Mouse (Mus musculus) right cerebral cortex, adult 18-20 months (tissue): ENCODE measurements at regions not wholly inside any gene's neighbourhood (a gene's known extent, or its start where the extent isn't known, plus 50 kb on each side); places are given as distances from the start of the nearest gene placed in this dataset.

Experiments
- DNase-seq: peaks from one replicate; pipeline ENCODE4 v3.0.0; 2022; ENCODE audit warnings: mixed read lengths

DNA sequence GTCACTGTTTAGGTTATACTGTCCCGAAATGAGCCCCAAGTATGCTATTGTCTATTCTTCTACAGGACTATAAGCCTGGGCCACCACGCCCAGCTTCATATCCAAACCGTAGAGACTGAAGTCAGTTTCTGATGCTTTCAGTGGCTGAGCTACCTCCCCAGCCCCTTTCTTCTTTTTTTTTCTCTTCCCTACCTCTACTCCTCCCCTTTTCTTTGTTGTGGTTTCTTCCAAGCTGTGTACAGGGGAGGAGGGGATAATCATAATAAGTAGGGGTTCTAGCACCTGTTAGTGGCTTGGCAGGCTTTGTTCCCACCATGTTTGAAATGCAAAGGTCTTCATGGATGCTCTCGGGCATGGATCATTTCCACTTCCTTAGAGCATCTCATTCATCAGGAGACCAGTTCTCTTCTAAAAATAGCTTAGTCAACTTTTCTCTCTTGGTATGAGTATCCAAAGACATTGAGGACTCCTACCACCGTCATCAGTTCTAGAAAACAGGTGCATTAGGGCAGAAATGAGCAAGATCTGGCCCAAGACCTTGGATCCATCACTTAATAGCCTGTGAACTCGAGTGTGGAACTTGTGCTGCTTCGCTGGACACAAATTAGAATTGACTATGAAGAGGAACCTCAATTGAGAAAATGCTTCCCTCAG is 1383.5 kb downstream of the Gsdmc2 start:
- DNase-seq = no peak

DNA sequence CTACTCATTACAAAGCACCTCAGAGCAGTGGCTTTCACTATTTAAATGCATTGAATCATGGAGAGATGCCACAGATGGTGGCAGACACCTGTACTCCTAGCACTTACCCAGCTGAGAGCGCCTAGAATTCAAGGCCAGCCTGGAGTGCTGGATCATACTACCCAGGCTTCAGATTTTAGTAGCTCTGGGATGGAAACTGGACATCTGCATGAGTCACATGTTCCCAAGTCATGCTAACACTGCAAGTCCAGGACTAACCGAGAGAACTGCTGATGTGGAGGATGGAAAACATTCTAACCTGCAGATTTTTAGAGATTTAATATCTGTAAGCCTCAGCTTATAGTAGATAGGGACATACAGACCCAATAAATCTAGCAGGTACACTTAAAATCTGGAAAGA is 1384.3 kb downstream of the Gsdmc2 start:
- no peak for DNase-seq

DNA sequence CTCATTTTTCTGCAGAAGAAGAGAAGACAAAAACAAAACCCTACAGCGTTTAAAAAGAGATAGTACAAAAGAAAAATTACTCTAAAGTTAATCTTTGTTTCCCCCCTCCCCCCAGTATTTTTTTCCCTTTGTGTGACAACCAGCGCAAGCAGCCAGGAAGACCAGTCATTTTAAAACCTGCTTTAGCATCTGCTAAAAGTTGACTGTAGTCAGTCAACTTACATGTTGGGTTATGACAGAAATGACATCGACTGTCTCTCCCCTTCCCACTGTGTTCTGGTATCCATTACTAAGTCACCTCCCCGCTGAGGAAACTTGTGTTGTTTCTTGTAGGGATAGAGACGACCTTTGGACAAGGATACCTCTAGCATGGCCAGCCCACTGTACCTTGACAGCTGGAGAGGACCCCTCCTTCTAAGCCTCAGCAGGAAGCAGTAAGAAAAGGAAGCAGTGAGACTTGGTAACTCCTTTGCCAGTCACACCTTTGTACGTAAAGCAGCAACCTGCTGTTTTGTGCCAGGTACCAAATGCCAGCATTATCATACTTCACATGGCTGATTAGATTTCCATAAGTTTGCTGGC is 1384.9 kb downstream of the Gsdmc2 start:
- no peak for DNase-seq

DNA sequence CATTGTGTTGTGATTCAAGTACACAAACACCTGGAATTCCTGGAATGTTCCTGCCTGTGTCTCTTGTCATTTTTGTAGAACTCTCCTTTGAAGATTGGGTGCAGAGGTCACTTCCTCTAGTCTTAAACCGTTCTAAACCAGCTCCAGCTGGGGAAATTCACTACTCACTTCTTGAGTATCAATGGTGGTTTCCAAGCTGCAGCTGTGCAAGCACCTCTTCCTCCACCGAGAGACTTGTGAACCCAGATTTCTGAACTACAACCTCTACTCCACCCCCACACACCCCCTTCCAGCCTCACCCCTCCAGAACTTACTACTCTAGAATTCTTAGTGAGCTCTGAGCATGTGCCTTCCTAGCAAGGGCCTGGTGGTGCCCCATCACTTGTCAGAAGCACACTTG is 1387.0 kb downstream of the Gsdmc2 start:
- no peak for DNase-seq

DNA sequence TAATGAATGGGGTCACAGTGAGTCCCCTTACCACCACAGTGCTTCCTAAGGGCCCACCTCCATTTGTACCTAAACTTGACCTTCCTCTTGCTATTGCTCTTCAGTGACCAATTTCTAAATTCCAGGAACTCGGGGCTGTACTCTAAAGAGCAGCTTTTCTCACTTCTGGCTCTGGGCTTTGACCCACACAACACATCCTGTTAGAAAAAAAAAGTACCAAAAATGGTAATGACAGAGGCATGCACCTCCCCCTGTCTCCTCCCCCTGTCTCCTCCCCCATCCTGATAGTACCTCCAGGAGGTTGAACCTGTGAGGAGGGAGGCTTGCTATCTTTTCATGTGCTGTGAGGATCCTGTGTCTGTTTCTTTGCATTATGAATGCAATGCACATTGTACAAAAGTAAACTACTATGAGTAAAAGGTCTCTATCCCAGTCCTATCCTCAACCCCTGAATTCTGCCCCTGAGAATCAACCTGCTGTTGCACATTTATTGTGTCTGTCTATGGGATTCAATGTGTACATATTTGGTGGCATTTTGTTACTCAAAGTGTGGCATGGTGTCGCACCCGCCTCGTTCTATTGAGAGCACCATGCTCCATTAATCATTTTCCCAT is 1387.8 kb downstream of the Gsdmc2 start:
- DNase-seq = no peak

DNA sequence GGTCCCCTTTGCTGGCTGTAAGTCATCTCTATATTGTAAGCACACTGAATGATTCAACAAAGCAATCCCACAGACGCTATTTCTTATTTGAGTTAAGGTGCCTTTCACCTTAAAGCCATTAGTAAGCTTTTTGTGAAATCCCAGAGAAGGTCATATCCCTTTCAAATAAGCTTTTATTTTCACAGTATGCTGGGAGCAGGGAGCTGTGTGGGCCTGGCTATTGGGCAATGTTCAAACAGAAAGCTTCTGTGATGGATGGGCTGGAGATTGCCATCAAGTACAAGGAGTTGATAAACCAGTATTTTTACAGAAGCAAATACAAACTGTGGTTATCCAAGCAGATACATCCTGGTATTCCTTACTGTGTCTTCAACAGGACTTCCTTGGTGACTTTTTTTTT is 1389.0 kb downstream of the Gsdmc2 start:
- DNase-seq = no peak

DNA sequence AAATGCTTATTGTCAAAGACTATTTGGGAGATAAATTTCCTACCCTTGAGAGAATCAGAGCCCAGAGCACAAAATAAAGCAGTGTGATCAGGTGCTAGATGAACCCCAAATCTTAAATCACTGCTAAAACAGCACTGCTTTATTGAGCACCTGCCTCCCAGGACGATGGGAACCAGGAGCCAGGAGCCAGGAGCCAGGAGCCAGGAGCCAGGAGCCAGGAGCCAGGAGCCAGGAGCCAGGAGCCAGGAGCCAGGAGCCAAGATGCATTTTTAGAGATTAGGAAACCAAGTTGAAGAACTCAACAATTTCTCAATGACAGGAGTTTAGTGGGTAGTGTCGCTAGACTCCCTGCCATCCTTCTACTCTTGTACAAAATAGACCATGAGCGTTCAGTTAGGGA is 1396.9 kb downstream of the Gsdmc2 start:
- no peak for DNase-seq

DNA sequence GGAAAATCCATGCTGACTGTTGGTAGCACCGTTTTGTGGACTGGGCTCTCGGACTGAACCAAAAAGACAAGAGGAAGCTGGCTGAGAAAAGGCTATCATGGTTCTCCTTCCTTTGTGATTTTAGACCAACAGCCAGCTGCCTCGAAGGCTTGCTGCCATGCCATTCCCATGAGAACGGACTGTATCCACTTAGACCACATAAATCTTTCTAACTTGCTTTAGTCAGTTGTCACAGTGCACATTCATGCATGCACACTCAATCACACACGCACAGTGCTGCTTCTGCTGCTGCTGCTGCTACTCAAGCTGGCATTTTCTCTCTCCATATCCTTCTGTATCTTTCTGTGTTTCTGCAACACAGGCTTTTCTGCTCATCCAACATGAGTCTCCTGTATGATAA is 1405.8 kb downstream of the Gsdmc2 start:
- no peak for DNase-seq

DNA sequence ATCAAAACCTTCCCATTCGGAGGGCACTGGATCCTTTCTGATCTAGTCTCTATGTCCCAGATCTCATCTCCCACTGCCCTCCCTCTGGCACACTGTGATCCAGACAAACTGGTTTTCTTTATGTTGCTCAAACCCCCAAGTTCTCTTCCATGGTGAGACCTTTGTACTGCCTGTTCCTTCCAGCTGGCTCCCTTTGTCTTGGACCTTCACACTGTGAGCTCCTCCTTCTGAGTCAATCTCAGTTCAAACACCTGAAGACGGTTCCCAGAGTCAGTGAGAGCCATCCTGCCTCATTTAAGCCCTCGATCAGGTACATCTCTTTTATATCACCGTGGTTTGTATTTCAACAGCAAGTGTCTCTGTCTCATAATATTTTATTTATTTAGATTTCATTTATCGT is 1408.3 kb downstream of the Gsdmc2 start:
- DNase-seq = no peak

DNA sequence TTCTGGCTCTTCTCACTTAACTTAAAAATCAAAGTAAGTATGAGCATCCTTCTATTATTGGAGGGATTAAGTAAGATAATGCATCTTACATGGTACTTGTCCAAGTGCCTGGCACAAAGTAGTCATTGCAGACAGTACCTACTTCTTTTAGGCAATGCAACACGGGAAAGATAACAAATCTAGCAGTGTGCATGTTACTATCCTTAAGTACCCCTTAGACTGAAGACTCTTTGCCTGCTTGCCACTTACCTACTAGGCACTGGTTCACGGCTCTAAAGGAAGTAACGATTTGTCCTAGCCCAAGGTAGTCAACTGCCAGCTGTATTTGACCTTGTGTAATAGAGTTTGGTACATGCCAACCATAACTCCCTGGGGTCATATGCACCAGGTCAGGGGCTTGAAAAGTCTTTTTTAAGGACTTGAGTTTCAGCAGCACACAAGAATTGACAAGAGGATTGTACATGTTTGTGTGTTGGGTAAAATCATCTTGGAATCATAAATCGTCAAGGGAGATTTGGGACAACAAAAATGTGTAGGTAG is 1409.8 kb downstream of the Gsdmc2 start:
- no peak for DNase-seq

DNA sequence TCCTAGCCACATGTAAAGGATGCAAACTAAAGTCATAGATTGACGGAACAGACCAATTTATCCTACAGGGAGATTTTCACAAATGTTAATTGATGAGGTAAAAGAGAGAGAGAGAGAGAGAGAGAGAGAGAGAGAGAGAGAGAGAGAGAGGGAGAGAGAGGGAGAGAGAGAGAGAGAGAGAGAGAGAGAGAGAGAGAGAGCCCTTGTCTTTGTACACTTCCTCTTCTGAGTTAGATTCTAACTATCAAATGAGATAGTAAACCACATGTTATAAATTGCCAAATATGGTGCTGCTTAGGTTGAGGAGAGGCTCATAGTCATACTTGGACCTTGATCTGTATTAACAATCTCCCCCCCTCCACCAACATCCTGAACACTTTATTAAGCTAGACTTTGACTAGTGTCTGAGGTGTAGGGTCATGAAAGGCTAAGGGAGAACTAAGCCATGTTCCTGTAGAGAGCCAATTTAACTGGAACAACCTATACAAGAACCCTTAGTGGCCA is 1412.2 kb downstream of the Gsdmc2 start:
- no peak for DNase-seq

DNA sequence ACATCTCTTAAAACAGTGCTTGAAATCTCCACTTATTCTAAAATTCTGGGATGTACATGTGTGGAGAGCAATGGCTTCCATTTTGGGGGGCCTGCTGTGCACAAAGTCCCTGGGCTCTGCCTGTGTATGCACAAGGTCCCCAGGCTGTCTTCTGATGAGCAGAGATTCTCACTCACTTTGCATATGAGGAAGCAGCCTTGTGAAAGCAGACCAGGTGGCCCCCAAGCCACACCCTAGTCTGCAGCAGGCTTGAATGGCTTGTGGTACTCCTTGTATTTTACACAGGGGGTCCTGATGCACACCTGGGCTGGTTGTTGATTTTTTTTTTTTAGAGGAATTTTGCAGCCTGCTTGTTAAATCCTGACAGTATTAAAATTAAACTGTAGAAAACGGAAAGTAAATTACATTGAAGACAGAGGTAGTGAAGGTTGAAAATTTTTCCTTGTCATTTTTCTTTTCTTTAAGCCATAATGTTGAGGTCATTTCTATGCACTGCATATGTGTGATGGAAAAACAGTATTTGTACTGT is 1413.8 kb downstream of the Gsdmc2 start:
- DNase-seq = no peak

DNA sequence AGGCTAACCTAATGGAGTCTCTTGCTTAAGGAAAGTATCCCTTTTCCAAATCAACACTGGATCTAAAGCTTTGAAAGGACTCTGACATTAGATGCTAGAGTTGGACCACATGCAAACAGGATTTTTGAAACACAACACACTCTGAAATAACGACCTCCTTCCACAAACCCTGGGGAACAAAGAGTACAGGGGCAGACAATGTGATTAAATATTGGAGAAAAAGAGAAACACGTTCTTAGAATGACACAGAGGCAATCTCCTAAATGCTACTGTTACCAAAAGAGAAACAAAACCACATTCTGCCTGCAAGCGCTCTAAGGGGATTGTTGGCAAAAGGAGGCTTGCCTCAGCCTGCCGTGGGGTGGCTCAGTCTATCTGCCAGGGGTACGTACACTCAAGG is 1422.0 kb downstream of the Gsdmc2 start:
- DNase-seq = no peak

DNA sequence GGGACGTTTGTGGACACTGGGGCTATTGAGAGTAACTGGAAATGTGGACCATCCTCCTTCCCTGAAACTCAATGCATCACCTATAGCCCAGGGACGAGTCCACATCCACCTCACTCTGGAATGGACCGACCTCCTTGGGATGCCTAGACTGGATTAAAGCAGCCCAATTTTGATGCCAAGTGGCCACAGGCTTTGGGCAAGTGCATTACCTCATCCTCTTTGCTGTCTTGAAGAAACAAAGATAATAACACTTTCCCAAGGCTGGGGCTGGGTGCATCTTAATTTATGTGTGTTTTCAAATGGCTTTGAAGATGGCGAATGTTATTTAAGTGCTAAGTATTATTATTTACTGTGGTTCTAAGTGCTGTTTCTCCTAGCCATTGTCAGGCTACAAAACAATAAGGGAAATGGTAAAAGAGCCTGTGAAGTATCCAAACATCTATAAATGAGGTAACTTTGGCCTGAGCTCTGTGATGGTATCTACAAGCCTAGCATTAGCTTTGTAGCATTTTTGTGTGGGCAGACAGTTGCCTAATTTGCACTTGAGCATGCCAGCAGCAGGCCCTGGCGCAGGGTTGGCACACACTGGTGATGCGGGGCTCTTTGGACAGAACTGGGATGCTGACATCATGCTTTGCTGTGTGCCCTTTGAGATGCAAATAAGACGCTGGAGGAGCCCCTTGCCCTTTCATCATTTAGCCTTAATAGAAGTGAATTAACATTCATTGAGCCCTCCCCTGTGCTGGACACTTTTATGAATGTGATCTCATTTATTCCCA is 1423.7 kb downstream of the Gsdmc2 start:
- no peak for DNase-seq

DNA sequence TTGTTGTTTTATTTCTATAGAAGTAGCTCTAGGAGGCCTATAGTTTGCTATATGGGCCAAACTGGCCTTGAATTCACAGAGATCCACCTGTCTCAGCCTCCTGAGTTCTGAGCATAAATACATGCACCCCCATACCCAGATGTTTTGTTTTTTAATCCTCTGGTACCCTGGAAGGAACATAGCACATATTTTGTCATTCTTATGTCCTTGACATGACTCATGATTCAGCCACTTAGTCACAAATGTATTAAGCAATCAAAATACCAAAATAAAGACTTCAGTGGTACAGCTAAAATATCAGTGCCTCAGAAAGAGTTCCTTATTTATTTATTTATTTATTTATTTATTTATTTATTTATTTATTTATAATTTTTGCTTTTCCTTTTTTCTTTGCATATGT is 1428.3 kb downstream of the Gsdmc2 start:
- DNase-seq = no peak

DNA sequence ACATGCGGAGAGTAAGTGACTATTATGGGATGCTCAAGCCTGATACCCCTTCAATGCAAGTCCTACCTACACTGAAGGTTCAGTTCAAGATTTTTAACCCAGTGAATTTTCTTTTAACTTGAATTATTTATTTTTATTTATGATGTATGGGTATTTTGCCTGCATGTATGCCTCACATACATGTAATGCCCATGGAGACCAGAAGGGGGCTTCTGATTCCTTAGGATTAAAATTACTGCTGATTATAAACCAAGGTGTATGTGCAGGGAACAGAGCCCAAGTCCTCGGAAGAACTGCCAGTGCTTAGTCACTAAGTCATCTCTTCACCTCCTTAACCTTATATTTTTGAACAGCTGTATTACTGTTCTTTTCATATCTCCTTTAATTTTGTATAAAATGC is 1431.3 kb downstream of the Gsdmc2 start:
- DNase-seq = no peak

DNA sequence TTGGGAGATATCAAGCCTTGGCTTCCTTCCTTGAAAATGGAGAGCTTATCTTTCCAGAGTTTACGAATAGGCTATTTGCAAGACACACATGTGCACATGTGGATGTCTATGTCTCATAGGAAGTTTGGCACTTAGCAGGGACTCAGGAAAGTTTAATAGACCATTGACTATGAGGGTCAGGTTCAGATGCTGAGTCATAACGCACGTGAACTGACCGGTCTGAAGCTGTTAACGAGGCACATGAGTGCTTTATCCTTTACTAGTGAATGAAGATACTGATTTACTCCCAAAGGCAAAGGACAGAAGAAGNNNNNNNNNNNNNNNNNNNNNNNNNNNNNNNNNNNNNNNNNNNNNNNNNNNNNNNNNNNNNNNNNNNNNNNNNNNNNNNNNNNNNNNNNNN is 1442.8 kb downstream of the Gsdmc2 start:
- no peak for DNase-seq

DNA sequence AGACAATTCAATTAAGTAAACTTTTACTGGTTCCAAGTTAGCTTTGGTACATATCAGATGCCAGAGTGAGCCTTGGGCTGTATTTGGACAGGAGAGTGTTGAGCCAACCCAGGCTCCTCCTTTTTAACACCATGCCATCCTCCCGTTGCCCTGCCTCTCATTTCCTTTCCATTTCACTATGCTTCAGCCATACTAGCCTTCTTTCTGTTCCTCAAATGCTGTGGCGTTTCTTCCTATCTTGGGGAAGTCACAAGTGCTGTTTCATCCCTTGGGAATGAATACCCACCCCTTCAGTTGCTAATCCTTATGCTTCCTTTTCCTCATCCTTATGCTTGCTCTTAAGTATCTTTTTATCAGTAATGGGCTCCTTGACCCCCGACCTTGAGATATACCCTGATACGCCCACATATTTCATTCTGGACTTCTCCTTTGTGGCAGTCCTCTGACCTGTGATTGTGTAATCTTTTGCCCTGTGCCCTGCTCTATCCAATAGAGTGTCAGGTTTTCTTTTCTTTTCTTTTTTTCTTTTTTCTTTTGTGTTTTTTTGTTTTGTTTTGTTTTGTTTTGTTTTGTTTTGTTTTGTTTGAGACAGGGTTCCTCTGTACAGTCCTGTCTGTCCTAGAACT is 1443.9 kb downstream of the Gsdmc2 start:
- DNase-seq = no peak

DNA sequence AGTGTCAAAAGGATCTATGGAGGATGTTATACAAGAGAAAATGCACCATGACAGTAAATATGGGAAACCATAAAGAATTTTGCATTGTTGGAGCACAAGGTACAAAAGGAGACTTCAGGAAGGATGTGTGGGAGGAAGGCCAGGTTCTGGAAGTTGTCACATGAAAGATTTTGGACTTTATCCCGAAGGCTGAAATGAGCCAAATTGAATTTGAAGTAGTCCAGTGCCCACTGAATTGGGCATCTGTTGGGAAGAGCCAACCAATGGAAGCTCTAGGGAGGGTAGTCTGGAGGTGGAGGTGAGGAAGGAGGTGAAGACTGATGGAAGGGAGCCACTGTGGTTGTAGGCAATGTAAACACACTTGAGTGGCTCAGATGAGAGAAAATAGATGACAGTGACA is 1445.6 kb downstream of the Gsdmc2 start:
- no peak for DNase-seq

DNA sequence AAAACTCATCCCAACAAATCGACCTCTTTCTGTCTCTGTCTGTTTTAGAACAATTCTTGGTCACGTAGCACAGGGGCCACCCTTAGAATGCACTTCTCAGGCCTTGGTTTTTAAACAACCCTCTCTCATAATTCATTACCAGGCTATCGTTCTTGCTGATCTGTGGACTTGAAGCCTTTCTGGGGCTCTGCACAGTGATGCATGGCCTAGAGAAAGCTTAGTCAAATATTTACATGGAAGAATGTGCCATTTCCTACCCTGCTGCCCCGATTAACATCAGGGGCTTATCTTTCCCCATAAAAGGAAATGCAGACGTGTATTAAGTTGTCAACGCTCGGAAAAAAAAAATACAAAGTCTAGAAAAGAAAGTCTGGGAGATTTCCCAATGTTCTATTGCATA is 1448.0 kb downstream of the Gsdmc2 start:
- no peak for DNase-seq

DNA sequence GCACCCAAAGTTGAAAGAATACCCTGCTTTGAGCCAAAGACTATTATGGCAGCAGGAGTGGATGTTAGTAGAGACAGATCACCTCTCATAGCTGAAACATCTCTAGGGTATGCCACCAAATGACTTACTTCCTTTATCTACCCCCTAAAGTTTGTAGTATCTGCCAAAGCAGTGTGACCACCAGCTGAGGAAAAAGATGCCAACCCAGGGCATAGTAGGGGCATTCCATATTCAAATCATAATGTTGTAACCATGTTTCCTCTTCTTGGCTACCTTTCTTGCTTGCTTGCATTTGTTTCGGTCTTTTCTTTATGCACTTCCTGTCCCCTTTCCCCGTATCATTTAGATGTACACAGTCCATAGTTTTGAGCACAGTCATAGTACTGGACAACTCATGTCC is 1449.6 kb downstream of the Gsdmc2 start:
- DNase-seq = no peak

DNA sequence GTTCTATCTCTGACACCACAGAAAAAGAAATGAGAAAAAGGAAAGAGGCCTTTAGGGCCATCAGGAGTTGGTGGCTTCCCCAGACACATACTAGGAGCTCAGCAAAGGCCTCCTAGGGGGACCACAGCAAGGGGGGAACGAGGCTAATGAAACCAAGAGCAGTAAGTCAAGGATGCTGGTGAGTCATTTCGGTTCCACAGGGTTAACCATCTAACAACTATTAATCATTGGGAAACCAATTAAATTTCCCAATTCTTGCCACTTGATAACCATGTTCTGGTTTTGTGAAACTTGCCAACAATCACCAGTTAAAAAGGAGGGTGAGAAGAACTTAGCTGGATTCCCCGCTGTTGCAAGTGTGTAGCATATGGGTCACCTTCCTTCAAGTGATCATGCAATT is 1451.6 kb downstream of the Gsdmc2 start:
- no peak for DNase-seq

DNA sequence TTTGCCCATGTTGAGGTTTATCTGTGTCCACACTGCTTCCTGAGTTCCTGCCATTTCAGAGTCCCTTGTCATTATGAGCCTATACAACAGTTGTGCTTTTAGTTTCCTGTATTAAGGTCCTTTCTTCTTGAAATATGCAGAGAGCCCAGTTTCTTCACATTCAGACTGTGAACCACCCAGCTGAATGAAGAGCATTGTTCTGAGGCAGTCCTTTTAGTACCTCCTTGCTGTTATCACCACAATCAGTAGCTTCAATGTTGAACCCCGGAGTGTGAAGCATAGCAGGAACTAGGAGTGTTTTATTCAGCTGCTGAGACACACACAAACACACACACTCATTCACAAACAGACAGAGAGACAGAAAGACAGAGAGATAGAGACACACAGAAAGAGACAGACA is 1452.1 kb downstream of the Gsdmc2 start:
- DNase-seq = no peak
